Mouse (Mus musculus) spleen, adult 18-20 months (tissue): ENCODE results near the gene Tmem116.
"Not testable (repeated sequence)": the region's sequence is repeated elsewhere in the genome, so short reads cannot be mapped to it uniquely, and the experiment has no call there.

ENCODE experiments used
- DNase-seq, 2 experiments: peaks; one replicate each; pipeline ENCODE4 v3.0.0; 2022; ENCODE audit warnings: mixed read lengths in 2 of 2

The Tmem116 gene

DNA sequence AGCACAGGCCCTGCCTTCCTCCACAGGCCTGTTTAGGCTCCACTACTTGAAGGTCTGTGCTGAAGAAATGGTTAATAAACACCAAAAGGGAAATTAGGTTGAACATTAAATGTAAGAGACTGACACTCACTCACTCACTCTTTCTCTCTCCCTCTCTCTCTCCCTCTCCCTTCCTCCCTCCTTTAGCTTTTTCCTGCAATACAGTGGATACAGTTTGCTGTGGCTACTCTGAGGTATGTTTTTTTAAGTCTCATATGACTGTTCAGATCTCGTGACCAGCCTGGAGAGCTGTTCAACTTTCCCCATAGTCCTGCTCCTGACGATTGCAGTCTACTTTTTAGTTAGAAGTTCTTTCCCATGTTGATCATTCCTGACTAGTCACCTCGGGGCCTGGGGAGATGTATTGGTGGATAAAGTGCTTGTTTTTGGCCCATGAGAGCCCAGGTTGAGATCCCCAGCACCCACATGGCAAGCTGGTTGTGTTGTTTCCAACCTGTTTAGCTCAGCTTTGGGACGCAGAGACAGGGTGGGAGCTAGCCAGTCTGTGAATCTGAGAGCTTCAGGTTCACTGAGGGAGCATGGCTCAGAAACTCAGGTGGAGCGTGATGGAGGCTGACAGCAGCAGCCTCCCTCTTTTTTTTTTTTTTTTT, 12.0 kb downstream of the Tmem116 start:
- DNase-seq, result no peak

DNA sequence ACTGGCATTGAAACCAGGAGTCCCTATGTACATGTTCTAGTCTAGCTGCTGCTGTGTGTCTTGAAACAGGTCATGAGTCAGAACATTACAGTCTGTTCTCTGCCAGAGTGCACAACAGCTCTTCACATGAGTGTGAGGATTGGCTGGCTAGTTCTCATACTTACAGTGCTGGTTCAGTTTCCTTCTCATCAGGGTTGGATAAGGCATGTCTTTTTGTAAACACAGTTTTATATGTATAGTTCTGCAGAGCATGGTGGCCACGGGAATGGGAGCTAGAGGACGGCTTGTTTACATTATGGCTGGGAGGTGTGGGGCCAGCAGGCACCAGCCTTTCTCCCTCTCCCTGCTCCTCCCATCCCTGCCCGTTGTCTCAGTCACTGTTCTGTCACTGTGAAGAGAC, 17.9 kb downstream of the Tmem116 start:
- no peak for DNase-seq

DNA sequence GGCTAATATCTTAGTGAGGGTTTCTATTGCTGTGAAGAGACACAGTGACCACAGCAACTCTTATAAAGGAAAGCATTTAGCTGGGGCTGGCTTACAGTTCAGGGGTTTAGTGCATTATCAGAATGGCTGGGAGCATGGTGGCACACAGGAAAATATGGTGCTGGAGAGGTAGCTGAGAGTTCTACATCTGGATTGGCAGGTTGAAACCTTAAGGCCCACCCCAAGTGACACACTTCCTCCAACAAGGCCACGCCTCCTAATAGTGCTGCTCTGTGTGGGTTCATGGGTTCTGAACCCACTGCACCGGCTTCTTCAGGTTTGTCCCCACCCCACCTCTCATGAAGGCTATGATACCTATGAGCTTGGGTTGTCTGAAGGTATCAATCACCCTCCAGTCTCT, 20.7 kb downstream of the Tmem116 start:
- DNase-seq, result no peak

DNA sequence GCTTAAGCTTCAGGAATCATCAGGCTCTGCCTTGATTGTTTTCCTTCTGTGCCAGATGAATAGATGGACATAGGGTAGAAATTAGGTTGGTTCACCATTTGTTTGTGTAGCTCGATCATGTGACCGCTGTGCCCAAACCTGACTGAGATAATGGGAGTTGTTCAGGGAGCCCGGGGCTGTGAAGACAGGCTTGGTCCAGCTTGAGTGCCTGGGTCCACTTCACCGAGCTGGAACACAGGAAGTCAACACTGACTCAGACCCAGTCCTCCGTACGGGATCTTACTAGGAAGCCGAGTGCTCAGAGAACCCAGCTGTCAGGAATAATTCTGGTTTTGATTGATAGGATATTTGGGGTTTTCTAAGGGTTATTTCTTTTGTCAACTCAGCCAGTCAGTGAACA, 22.9 kb downstream of the Tmem116 start:
- no peak for DNase-seq

DNA sequence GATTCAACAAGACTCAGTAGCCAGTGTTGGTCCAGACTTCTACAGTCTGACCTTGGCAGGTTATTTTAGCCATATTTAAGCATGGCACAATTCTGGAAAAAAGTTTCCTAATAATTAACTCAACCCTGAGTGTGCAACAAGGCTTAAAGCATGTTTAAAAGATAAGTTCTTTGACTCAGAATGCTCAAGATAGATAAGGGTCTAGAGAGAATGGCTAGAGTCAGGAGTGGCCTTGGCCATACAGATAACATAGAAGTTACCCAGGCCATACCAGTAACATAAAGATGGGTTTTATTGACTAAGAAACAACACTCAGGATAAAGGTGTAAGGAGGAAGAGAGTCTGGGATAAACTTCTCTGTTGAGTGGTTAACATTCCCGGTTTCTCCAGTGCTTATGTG, 24.3 kb downstream of the Tmem116 start:
- DNase-seq, result no peak

DNA sequence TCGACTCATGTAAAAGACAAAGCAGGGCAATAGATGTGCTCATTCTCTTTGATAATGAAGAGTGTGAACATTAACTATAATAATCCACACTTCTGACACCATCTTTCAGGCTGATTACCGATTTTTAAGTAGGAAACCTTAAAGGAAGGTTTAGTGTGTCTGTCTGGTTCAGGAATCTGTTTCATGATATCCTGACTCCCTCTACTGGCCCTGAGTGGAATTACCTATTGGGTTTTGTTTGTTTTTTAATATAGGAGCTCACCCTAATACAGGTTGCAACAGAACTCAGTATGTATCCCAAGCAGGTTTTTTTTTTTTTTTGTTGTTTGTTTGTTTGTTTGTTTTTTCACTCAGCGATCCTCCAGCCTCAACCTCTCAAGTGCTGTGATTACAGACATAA, 26.0 kb downstream of the Tmem116 start:
- DNase-seq, result peak in 1 of 2 experiments; percentile 16

DNA sequence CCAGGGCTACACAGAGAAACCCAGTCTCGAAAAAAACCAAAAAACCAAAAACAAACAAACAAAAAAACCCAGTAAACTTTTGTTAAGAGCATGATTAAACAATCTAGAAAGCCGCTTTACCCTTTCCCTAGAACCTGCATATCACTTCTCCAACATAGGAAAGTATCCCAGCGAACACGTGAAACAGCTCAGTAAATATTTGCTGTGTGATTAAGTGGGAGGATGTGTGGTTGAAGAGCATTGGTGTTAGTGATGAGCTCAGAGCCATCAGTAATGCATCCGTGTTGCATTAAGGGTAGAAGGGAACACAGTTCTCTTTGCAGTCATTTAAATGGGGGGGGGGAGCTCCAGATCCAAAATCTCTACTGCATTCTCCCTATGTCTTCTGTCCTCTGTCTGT, 33.1 kb downstream of the Tmem116 start:
- DNase-seq, result no peak

DNA sequence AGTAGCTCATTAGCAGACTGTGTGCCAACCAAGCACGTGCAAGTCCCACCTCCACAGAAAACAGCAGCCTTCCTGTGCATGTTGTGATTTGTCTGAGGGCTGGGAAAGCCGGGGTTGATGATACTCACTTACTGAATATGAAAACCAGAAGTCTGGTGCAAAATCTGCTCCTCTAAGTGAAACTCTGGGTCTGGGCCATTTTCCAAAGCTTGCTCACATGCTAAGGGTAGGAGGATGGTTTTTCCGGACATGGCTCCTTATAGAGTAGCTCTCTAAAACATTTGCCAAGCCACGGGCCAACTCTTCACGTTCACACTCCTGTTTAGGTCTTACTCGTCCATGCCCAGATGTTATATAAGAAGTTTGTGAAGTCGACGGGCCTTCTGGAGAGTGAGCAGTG, 41.6 kb downstream of the Tmem116 start:
- DNase-seq, result no peak

DNA sequence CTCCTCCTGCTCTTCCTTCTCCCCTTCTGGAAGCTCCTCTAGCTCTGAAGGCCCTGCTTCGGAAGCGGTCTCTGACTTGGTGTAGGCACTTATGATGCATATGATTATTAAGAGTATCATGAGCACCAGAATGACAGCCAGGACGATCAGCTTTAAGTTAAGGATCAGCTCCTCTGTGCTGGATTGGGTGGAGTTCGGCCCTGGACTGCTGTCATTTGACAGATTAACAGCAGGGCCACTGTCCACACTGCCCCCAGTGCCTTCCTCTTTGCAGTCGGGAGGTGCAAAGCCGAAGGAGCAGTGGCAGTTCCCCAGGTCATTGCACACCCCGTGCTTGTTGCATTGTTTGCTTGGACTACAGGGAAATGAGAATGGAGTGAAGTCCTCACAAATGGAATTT, 49.0 kb downstream of the Tmem116 start:
- no peak for DNase-seq

DNA sequence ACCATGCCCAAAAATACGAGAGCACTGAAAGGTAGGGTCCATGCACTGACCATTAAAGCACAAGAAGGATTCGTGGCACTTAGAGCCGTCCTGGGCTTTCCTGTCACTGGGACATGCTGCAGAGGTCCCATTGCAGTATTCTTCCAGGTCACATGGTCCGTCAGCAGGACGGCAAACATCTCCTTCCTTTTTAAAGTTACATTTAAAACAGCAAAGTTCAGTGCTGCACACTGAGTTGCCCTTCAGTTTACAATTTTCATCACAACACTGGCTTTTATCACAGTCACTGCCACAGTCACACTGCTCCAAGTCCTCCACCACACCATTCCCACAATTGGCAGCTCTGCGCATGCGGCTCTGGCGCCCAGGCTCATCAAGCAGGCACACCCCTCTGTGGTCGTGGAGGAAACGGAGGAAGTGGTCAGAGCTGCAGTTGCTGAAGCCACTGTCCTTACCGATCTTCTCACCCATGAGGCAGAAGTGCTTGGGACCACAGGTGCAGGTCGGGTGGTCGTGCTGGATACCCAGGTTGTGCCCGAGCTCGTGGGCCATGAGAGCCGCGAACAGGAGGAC, 49.8 kb downstream of the Tmem116 start:
- peak in 1 of 2 experiments; percentile 5 for DNase-seq

DNA sequence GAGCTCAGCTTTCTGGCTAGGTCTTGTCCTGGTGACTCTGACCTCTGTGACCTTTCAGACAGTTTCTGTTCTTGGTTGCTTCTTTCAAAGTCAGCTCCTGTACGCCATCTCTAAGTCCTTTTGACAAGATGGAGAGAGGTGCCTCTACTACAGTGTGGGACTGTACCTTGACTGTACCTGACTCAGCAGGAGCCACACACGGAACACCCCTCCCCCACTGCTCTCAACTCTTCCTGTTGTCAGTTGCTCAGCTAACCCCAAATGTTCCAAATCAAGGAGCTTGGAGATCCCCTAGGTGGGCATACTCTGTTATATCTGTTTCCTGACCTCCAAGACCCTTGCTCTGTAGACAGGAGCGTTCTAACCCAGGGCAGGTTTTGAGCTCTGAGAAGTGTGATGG, 51.5 kb downstream of the Tmem116 start, which contains the start of gene Adam1b:
TSS of gene Adam1b (minus strand) at position 205 of the 400 bp plus-strand sequence.
- DNase-seq, result no peak

DNA sequence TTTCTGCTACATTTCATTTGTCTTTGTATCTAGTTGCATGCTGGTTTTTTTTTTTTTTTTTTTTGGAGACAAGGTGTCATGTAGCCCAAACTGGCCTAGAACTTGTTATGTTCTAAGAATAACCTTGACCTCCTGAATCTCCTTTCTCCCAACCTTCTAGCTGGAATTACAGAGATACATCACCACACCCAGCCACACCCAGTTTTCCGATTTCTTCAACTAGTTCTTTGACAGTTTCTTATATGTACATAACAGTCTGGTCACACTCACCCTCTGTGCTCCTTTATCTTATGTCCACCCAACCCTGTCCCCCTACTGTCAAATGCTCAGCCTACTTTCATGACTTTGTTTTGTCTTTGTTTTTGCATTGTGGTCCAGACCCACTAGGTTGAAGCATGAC, 55.2 kb downstream of the Tmem116 start:
- no peak for DNase-seq

DNA sequence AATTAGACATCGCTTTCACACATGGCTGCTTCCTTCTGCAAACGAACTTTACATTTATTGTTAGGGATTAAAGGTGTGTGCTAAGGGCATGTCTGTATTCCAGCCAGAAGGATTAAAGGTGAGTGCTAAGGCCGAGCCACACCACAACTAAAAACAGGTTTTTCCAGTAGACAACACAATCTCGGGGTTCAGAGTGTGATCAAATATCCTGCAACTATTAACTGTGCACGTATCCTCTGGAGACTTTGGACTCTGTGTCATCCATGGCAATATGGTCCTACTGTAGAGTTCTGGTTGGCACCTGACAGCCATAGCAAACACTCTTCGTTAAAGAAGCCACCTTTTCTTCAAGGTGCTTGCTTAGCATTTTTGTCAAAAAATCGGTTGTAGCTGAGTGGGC, 58.3 kb downstream of the Tmem116 start:
- DNase-seq, result no peak

DNA sequence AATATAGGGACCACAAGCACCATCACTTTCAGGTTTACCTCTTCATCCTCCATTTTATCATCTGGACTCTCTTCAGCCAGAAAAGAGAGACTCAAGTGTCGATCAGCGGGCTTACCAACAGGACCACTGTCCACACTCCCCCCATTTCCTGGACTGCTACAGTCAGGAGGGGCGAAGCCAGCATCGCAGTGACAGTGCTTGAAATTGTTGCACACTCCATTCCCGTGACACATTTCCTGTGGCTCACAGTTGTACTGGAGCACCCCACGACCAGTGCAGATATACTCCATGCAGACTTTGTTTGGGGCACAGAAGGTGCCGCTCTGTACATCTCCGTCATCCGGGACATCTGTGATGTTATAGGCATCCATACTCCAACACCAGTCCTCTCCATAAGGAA, 67.3 kb downstream of the Tmem116 start:
- DNase-seq, result no peak

DNA sequence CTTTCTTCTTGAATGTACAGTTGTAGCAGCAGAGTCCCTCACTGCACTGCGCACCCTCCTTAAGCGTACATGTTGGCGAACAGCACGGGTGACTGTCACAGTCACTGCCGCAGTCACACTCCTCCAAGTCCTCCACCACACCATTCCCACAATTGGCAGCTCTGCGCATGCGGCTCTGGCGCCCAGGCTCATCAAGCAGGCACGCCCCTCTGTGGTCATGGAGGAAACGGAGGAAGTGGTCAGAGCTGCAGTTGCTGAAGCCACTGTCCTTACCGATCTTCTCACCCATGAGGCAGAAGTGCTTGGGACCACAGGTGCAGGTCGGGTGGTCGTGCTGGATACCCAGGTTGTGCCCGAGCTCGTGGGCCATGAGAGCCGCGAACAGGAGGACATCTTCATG, 68.1 kb downstream of the Tmem116 start:
- not testable (repeated sequence) for DNase-seq

DNA sequence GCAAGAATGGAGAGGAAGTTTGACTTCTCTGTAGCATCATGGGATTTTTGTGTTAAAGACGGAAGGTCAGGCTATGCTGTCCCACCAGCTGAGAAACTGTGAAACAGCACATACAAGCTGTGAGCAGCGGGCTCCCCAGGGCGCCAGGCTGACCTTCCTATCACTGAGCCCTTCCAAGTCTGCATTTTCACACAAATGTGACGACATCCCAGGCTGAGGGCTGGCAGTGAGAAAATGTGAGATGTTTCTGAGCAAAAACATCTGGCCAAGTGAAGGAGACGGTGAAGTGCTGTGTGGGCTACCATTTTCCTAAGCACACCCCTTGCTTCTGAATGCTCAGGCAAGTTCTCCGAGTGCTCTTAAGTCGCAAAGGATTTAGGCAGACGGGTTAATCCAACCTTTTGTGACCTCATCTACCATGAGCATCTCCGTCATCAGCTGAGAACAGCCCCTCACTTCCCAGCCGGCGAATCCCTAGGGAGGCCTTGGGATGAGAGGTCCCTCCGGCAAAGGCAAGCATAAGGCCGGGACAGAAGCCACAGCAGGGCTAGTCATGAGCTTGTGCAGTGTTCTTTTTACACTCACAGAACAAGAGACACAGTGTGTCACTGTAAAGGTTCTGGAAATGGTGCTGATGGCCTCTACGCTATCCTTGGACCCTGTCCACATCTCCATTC, 74.2 kb downstream of the Tmem116 start:
- DNase-seq, result no peak

DNA sequence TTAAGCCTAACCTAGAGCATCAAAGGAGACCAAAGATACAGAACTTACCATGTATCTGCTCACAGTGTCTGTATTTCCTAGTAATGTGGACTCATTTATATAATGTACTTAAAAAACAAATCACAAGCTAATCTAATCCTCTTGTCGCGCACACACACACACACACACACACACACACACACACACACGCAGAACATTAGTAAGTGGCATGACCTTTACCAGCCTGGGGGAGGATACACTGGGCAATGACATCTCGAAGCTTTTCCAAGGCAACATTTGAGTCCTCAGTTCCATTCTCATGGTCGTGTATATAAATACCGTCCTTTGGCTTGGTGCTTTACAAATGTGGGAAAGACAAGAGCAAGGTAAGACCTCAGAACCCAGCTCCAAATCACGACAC, 74.8 kb downstream of the Tmem116 start:
- no peak for DNase-seq

DNA sequence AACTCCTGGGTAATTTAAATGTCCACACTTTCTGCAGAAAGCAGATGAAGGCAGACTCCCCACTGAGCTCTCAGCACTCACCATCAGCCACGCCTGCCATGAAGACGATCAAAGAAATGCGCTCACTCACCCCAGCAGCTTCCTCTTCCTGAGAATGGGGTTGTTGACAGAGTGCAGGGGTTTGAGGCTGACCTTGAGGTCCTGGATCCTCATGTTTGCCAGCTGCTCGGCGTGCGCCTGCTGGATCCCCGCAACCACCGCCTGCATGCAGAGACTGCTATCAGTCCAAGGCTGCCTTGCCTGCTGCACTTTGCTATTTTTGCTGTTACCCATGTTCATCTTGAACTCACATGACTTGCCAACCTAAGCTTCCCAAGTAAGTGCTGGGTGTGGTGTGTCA, 75.3 kb downstream of the Tmem116 start:
- no peak for DNase-seq

DNA sequence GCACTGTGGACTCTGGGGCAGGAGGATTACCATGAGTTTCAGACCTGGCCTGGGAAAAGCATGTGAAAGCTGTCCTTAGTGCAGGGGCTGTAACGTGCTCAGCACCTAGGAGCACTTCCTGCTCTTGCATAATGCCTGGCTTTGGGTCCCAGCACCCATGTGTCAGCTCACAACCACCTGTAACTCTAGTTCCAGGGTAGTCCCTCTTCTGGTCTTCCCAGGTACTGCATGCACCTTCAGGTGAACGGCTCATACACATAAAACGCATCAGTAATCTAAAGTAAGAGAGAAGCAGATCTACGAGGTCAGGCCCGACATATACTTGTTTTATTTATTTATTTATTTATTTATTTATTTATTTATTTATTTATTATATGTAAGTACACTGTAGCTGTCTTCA, 82.8 kb downstream of the Tmem116 start:
- DNase-seq, result peak in 1 of 2 experiments; percentile 8

DNA sequence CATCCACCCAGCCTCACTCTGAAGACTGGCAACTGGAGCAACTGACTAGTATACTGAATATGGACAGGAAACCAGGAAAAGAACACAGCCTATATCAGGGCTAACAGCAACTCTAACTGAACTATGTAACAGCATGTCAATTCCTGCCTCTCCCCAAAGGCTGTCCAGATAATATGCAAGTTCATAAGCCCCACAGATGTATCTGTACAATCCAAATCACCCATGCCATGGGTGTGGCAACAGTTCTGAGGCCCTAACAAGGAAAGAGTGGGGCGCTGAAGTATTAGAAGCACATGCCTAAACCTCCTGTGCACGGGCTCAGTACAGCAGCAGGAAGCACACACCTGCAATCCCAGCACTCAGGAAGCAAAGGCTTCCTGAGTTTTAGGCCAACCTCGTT, 83.4 kb downstream of the Tmem116 start:
- DNase-seq, result no peak

DNA sequence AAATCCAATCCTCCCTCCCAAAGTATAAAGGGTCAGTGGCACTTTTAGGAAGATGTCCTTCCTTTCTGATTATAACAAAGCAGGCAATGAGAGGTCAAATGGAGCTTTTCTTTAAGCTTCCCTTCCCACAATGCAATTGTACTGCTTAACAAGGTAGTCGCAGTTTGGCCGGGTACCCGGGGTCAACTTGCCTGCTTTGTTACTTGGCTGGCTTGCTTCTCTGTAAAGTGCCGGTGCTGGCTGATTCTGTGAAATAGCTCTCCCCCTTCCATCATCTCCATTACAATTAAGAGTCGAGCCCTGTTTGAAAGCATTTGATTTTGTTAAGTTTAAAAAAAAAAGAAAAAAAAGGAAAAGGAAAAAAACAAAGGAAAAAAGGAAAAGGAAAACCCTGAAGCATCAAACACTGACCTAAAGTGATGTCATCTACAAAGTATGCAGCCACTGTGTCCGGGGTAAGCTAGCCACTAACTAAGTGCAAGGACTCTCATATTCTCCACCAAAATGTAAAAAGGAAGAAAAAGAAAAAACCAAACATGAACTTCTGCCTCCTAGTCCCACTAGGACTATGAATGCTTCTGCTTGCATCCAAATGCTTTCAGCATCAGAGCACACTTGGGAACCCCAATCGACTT, 85.3 kb downstream of the Tmem116 start:
- DNase-seq, result no peak

DNA sequence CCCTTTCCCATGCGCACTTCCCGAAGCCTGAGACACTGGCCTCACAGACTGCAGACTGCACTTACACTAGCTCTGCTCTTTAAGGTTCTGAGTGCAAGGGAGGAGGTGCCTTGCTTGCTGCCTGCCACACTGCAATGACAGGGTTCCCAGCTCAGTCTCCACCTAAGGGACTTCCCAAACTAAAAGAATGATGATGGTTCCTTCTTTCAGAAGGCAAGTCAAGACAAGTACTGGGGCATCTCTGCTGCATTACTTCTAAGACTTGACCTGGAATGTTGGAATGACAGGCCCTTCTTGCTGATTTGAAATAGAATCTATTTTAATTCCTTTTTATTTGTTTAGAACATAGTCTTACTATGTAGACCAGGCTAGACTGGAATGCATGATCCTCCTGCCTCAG, 85.9 kb downstream of the Tmem116 start:
- no peak for DNase-seq

DNA sequence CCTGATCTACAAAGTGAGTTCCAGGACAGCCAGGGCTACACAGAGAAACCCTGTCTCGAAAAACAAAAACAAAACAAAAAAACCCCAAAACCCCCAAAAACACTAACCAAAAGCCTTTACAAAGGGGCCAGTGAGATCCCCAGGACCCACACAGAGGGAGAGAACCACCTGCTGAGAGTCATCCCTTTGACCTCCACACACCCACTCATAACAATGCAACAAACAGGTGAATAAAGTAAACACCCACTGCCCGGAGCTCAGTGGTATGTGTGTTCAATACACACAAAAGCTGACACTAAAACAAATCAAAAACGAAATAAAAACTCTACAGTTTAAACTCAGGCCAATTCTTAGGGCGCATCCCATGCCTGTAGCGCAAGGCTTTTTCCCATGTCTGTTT, 88.4 kb downstream of the Tmem116 start:
- no peak for DNase-seq

DNA sequence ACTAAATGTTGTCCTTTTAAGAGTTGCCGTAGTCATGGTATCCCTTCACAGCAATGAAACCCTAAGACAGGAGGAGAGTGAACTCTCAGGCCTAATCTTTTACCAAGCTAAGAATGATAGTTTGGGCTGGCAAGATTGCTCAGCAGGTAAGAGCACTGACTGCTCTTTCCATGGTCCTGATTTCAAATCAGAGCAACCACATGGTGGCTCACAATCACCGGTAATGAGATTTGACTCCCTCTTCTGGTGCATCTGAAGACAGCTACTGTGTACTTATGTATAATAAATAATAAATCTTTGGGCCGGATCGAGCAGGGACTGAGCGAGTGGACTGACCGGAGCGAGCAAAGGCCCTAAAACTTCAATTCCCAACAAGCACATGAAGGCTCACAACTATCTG, 89.5 kb downstream of the Tmem116 start:
- DNase-seq, result no peak
